Mouse (Mus musculus) brain, embryonic 18.5 days (tissue): Measurements from ENCODE around the gene Mthfr.

Source experiments
- DNase-seq: peaks from one replicate; pipeline ENCODE4 v3.0.0-alpha.2; 2012; ENCODE audit warnings: low read depth, low spot score

Mthfr gene

GRCm38 (mm10) chr4:148087907-148088527 lies 49.1 kb downstream of the Mthfr start, which contains the start of gene Agtrap:
Gene Agtrap, minus strand, starts transcription at chr4:148088031.
- peak; percentile 82 for DNase-seq

GRCm38 (mm10) chr4:148089166-148089565 lies 50.3 kb downstream of the Mthfr start:
- no peak for DNase-seq

- no peak for DNase-seq
Observed at GRCm38 (mm10) chr4:148091181-148091580, 52.3 kb downstream of the Mthfr start.

- DNase-seq: no peak
Observed at GRCm38 (mm10) chr4:148092551-148093271, 53.8 kb downstream of the Mthfr start.

- no peak for DNase-seq
Observed at GRCm38 (mm10) chr4:148094161-148094560, 55.3 kb downstream of the Mthfr start.

GRCm38 (mm10) chr4:148095081-148095480 lies 56.2 kb downstream of the Mthfr start:
- DNase-seq: no peak

- DNase-seq: no peak
Observed at GRCm38 (mm10) chr4:148097936-148098335, 59.1 kb downstream of the Mthfr start.

- DNase-seq: no peak
Observed at GRCm38 (mm10) chr4:148098666-148099065, 59.8 kb downstream of the Mthfr start.

GRCm38 (mm10) chr4:148101801-148102527 lies 63.1 kb downstream of the Mthfr start:
- DNase-seq: no peak

- DNase-seq: no peak
Observed at GRCm38 (mm10) chr4:148104146-148104545, 65.3 kb downstream of the Mthfr start.

- DNase-seq: no peak
Observed at GRCm38 (mm10) chr4:148107621-148108291, 68.9 kb downstream of the Mthfr start.

- DNase-seq: no peak
Observed at GRCm38 (mm10) chr4:148108565-148109100, 69.8 kb downstream of the Mthfr start.
